Mouse (Mus musculus) B cell, adult 2 months (primary cell): ENCODE measurements around the gene Igf2r.

Experiments
- DNase-seq, 2 experiments: peaks; one replicate each; pipeline ENCODE4 v3.0.0; 2022

Igf2r gene

DNA sequence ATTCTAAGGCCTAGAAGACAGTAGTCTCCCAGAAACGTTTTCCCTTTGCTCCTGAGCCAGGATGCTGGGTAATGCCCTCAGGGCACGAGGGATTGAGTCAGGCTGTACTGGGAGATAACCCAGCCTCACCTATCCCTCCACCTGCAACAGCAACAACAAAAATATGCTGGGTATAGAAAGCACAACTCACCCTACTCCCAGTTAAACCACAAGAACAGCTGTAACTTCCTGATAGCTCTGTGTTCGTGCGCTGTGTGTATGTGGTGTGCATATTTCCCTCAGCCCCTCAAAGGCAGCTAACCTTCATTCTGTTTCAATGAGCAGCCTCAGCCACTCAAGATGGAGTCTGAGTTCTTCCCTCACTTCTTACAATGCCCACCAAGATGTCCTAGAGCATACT is 23.7 kb downstream of the Igf2r start:
- DNase-seq = no peak

DNA sequence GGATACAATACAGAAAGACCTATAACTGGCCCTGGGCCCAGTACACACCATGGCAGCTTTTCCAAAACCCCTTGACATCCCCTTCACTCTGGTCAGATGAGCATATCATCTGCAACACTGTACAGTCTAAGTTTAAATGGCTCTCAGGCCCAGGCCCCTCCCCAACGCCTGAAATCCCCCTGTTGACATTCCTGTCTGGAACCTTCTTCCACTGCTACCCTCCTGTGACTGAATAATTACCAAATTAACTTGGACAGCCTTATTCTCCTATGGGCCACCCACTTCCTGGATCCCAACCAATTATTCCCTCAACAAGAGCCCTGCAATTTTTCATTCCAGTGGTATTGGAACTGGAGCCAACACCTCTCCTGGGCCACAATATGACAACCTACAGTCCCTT is 25.4 kb downstream of the Igf2r start:
- no peak for DNase-seq

DNA sequence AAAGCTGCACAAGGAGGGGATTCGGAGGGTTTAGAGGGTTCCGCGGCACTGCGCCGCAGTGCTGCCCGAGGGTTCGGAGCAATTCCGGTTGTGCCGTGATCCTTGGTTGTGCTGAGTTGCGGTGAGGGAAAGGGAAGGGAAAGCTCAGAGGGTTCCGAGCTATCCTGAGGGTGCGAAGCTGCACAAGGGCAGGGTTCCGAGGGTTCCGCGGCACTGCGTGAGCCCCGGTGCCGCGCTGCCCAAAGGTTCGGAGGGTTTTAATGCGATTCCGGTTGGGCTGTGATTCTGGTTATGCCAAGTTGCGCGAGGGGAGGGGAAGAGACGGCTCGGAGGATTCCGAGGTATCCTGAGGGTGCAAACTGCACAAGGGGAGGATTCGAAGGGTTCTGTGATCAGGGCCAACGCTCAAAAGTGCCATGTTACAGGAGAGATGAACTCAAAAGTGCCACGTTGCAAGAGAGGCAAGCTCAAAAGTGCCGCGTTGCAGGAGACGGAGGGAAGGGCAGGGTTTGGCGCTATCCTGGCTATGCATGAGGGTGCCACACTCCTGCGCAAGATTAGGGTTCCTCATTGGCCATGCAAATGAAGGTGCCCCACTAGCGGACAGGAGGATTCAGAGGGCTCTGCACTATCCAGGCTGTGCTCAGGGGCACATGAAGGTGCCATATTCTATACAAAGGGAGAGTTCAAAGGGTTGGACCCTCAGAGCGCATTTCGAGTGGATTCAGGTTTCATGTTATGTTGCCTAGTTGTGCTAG is 27.1 kb downstream of the Igf2r start:
- no peak for DNase-seq

DNA sequence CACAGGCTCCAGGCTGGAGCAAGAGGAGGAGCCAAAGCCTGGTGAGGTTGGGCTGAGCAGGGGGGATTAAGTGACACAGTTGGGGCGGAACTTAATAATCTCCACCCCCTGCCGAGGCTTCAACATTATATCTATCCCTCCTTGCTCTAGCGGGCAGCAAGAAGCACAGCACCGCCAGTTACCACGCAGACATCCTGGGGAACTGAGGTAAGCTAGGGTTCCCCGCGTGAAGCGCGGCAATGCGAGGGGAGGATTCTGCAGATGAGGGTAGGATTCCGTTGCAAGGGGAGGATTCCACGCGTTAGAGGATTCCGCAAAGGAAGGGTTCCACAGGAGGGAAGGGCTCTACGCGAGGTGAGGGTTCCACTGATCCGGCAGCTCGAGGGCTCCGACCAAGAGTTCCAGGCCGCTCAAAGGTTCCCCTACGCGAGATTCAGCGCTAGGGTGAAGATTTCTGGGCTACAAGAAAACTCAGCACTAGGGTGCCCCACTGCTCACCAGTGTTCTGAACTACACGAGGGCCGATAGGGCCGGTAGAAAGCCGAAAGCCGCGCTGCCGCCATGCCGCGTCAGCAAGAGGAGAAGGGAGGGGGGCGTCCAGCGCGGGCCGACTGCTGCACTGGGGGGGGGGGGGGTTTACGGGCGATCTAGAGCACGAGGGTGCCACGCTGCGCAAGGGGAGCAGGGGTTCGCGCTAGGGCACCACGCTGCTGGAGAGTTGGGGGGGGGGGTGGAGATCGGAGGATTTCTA is 28.1 kb downstream of the Igf2r start:
- DNase-seq = peak; percentile 46

DNA sequence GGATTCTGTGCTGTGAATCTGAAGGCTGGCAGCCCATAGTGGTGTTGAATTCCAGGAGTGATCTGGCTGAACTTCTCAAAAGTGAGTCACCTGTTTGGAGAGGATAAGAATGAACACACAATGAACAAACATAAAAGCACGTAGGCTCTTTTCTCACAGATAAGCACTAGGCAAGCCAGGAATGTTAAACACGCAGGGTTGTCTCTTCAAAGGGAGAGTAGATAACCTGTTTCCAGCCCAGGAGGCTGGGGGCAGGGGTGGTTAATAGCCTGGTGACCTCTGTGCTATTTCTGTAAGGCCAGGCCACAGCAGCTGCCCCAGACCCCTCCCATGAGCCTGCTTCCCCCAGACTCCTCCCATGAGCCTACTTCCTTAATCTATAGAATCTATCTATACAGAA is 29.1 kb downstream of the Igf2r start:
- no peak for DNase-seq

DNA sequence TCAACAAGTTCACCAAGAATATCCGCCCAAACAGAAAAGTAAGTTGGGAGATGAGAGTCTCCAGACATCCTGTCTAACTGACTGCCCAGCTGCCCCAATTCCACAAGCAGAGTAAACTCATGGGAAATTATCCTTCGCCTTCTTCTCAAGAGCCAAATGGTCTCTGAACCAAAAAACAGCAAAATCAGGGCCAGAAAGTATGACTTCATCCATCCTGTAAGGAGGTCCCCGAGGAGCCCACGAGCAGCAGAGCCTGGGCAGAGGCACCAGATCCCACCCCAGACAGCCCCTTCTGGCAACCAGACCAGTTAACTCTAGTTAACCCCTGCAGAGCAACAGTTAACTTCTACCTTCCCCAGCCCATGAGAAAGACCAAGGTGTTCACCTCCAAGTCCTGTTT is 29.9 kb downstream of the Igf2r start:
- no peak for DNase-seq

DNA sequence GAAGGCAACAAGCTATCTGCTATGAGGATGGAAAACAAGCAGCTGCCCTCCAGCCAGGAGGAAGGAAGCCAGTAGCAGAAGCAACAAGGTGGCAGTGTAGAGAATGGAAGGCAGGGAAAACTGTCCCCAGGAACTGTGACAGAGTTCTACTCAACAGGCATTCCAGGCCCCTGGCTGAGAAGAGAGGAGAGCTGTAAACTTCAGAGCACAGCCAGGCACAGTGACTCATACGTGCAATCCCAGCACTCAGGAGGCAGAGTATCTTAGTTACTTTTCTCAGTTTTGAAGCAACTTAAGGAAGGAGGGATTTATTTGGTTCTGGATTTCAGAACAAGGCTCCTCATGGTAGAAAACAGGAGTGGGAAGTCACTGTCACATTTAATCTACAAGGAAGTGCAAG is 31.5 kb downstream of the Igf2r start:
- no peak for DNase-seq

DNA sequence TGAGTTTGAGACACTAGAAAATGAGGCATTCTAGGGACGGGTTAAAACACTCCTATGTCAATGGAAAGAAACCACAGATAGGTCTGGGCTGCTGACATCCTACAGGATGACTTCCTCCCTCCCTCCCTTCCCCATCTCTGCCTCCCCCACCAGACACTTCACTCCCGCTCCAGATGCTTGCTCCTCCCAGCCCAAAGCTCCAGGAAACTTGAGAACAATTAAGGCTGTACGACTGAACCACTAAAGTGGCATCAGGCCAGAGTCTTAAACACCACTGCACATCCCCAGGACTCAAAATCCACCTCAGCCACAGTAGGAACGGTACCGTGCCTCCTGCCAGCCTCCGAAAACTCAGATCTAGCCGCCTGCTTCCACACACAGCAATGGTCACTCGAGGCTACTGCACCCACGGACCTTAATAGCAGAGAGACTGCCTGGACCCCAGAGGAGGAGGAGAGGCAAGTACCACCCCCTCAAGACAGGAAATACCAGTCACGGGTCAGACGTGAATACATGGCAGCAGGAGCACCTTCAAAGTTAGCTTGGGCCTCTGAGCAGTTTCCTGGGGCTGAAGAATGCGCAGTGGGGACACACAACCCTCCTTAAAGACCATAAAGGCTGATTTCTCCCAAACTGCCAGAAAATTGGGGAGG is 35.1 kb downstream of the Igf2r start:
- no peak for DNase-seq

DNA sequence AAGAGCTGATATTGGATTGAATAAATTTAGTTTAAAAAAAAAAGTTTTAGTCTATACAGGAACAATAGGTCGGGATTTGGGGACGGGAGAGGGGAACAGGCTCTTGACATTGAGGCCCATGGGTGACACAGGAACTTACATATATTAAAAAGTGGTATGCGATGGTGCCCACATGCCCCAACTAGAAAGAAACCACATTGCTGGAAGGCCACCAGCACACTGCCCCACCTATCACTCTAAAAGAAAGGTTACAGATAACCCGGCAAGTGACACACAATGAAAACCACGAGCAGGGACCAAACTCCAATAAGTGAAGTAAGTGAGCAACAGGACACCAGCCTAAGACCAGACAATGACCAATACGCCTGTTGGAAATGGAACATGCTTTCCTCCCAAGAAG is 36.3 kb downstream of the Igf2r start:
- DNase-seq = no peak

DNA sequence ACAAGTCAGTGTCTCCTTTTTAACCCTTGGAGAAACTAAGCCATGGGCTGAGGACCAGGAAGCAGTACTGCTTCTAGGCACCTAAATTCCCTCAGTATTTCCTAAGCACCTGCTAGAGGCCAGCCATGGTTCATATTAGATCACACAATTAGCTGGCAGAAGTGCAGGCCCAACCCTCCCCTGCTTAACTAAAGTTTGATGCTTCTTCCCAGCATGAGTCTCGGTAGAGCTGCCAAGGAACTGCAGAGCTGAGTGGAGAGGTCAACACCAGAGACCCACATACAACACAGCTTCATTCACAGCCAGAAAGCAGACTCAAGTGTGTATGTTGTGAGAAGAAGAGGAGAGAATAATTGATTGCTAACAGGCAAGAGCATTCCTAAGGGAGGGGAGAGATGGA is 40.9 kb downstream of the Igf2r start:
- DNase-seq = no peak

DNA sequence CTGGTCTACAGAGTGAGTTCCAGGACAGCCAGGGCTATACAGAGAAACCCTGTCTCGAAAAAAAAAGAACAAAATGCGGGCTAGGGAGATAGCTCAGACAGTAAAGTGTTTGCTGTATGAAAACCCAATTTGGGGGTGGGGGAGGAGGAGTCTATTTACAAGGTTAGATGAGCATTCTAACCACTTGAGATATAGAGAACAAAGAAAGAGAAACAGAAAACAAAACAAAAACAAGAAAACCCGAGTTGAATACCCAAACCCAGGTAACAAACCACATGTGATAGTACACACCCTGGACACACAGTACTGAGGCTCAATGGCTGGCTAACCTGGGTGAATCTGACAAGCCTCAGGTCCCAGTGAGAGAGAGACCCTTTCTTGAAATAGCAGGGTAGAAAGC is 41.7 kb downstream of the Igf2r start:
- DNase-seq = no peak

DNA sequence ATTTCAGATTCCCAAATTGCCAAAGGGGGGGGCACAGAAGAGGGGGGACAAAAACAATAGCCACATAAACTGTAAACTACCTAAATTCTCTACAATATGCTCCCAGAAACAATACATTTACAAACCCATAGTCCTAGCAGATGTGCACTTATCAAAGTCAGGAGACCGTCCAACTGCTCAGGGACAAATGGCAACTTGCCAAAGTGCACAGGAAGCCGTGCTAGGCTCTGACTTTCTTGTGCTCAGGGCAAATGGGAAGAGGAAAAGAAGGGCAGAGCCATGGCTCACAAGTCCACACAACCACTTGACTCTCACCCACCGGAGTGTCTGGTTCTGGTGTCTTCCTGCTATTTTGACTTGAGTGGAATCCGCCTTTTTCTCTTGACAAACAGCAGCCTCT is 43.6 kb downstream of the Igf2r start:
- DNase-seq = no peak

DNA sequence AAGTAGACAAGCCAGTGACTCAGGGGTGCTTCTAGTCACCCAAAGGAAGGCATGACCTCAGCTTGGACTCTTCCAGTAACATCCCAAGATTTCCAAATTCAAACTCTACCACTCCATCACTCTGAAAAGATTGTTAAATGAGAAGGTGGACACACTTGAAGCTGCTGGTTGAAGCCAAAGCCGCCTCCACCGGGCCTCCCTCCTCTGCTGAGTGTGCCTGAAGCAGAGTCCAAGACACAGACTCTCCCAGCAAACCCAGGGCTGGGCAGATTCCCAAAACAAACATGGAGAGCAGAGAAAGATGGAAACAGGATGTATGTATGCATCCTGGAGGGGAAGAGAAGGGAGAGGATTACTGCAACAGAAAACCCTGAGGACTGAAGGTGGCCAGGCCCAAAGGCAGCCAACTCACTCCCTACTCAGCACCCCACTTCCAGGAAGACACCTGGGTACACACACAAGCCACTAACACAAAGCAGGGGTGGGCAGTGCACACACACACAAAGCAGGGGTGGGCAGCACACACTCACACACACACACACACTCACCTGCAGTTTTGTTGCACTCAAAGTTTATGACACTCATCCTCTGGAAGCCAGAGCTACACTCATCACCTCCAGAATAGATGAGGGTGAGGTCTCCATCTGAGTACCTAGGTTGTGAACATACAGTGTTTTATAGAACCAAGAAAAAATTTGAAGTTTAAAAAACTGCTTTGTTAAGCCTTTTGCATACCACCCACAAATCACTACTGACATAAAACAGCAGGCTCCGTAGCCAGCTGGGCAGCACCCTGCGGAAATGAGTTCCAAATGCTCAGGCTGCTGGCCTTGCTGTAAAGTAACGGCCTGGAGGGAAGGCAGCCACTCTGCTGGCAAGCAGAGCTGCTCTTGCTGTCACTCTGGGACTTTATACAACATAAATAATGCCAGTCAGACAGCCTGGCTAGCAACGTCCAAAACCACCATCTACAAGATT is 44.4 kb downstream of the Igf2r start:
- DNase-seq = no peak

DNA sequence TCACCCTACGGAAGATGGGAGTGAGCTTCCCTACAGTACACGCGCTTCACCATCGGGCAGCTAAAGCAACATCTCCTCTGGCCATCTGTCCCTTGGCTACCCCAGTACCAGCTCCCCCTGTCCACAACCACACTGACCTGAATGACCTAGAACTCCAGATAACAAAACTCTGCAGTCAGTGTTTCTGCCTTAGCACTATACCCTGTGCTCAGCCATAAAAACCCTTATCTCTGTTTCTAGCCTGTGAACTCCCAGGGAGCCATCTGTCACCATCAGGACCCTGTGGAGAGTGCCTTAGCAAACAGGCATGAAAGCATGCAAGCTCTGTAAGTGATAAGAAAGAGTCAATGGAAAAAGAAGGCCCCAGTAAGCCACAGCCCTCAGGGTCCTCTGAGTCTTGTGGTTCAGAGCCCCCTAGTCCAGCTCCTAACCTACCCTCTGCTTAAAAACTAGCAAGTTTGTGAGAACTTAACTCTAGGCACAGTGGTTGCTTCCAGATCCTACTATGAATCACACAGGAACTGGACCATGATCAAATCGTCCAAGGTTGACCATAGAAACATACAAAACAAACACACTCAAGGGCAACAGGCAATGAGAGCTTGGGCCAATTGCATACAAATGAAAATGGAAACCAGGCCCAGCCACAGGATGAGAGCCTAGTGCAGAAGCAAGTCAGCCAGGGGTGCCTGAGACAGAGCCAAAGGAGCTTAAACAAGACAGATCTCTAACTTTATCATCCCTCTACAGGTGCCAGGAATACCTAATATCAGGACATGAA is 45.3 kb downstream of the Igf2r start:
- DNase-seq = no peak

DNA sequence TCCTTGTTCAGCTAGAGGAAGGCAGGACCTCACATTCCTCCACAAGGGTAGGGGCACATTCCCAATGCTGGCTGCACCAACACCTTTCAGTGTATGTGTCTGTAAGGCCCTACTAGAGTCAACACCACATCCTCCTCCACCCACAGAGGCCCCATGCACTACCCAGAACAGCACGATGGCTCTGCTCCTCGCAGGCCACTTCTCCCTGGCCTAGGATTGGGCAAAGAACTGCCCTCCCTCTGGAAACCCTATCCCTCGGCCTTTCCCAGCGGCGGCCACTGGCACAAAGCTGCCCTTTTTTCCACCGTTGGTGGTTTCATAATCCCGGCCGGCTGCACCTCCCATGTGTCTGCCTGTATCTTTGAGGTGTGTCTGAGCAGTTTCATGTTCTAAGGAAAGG is 46.8 kb downstream of the Igf2r start:
- DNase-seq = no peak

DNA sequence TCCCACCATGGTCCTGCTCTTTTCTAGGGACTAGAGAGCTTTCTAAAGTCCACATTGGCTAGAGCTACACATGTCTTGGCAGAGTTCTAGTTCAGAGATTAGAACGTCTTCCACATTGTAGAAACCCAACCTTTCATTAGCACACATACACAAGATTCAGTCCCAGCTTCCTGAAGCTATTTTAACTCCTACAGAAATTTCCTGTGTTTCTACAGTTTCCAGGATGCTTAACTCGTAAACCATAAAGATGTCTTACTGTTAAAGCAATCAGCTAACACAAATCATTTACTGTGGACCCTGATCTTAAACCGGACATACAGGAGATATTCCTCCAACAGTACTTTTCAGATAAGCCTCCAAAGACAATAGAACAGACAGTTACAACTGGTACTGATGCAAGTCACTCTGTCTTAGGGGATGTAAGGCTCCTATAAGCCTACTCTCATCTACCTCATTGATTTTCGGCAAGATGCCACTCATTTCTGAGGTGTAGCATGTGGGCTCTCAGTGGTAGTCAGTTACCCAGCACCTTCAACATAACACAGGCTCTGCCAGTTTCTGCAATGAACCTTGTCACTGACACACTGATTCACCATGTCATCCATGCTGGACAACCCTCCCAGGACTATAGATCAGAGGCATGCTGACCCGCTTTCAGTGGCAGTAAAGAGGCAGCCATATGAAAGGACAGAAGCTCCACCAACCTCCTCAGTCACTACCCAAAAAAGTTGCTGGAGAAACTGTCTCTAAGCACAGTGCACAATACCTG is 48.2 kb downstream of the Igf2r start:
- no peak for DNase-seq

DNA sequence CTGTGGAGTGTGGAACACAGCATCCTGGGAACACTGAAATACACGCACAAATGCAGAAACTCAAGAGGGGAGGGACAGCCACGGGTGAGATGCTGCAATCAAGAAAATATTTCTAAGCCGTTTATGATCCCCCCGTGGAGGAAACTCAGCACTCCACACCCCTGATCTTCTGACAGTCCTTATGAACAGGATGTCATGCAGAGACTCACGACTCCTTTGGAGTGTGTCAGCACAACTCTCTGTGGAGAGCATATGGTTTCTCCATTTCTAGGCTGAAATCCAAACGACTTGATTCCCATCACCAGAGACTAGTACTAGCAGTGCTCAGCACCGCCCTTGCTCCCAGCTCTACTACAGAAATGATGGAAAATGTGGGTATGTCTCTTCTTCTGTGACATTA is 51.2 kb downstream of the Igf2r start:
- DNase-seq = no peak

DNA sequence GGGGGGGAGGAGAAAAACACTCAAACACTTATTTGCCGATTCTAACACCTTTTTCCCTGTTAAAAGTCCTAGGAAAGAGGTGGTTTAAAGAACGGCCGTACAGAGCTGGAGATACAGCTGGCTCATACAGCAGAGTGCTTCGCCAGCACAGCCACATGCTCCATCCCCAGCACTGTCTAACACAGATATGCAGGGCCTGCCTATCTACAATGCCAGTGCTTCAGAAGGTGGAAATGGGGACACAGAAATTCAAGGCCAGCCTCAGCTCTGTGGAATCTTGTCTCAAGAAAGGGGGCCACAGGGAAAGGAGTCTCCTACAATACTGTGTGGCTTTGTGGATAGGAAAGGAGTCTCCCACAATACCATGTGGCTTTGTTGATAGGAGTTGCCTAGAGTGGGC is 52.0 kb downstream of the Igf2r start:
- no peak for DNase-seq

DNA sequence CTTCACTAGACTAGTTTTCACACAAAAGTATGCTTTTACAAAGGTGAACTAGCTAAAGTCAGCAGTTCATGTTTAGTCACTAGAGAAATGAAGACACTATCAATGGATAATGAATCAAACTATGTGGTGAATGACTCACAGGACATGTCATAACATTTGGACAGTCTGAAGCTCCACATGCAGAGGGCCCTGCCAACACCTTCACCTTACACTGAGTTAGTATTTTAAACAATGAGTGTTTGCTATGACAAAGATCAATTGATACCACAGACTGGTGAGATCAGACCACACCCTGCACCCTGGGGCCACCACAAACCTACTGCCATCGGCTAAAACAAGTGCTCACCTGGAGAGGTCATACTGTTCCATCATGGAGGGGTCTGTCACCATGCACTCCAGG is 54.4 kb downstream of the Igf2r start:
- no peak for DNase-seq

DNA sequence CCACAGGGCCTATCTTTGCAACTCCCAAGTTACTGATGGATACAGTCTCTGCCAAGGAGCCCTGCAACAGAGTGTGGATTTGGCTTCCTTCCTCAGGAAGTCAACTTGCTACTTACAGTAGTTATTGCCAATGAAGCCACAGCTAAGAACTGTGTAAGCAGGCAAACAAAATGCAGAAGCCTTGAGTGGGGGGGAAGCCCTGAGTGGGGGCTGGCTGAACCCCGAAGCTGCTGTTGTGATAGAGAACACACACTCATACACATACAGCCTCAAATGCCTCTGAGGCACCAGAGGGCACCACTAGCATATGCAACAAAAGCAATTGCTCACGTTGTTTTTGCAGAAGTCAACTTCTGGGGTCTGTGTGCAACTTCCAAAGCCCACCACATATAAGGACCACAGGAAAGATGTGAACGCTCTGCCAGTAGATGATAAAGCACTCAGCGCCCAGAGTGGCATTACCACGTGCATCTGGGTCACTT is 55.3 kb downstream of the Igf2r start:
- DNase-seq = peak in 1 of 2 experiments; percentile 2

DNA sequence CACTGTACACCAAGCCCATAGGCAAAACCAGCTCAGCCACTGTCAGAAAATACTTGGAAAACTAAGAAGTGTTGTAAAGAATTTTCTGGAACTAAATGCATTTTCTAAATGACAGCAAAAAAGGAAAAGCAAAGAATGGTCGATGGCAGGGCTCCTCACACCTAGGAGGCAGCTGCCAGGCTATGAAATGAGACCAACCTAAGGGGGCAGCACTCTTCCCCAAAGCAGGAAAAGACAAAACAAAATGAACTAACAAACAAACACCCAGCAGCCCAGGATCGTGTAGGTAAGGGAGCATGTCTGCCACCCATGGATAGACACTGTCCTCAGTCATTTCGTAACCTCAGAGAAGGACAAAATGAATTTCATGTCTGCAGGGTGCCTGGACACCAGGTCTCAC is 56.5 kb downstream of the Igf2r start:
- DNase-seq = no peak
